Mouse (Mus musculus): Measurements from ENCODE around the gene Apex1.
"Not testable (repeated sequence)": the region's sequence is repeated elsewhere in the genome, so short reads cannot be mapped to it uniquely, and the experiment has no call there.

DNA sequence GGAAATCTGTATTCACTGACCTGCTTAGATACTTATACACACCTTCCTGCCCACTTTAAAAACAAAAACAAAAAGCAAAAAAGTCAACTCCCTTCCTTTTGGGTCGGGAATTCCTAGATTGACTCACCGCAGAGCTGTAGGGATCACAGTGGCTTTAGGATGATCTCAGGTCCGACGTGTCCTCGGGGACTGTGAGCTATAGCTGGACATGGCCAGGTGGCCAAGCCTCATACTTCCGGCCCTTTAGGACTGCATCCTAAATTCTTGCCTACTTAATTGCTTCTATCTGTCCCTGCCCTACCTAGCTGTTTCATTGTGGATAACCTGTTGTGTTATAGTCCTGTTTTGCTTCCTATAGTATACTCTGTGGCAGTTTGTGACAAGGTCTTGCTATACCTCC is 20.3 kb downstream of the Apex1 start:
- not testable (repeated sequence) for TF ChIP-seq CTCF (IDR thresholded peaks at IDR 0.05 in 2 of 3, conservative IDR thresholded peaks at IDR 0.05 in 1 of 3; ENCODE audit: control insufficient read depth in 1 of 3, insufficient read depth in 1 of 3, low read depth in 2 of 3, low read length in 3 of 3, poor library complexity in 1 of 3, severe bottlenecking in 1 of 3); MXI1 (IDR thresholded peaks at IDR 0.05; ENCODE audit: low read depth, low read length); E2F4 (IDR thresholded peaks at IDR 0.05; ENCODE audit: borderline replicate concordance, low read depth, low read length); GABPA (IDR thresholded peaks at IDR 0.05; ENCODE audit: low read depth, low read length)
